Mouse (Mus musculus) liver, embryonic 14.5 days (tissue): ENCODE data around the gene Wdr26.
A peak's percentile ranks its signal among the peaks of the same experiment; 100 is the strongest.

ENCODE experiments used
- CTCF ChIP-seq: IDR thresholded peaks from 2 replicates; pipeline ENCODE4 v1.5.1; 2016; ENCODE audit warnings: antibody characterized with exemption, low read depth, control low read depth
- EP300 ChIP-seq: IDR thresholded peaks from 2 replicates; pipeline ENCODE4 v1.6.1; 2016; ENCODE audit warnings: antibody characterized with exemption, low read depth

GRCm38 (mm10) chr1:181211920-181212633 lies at the start of gene Wdr26:
- TF ChIP-seq CTCF: peak; percentile 29
- no peak for TF ChIP-seq EP300
